Mouse (Mus musculus): ENCODE measurements at regions not wholly inside any gene's neighbourhood (a gene's known extent, or its start where the extent isn't known, plus 50 kb on each side); places are given as distances from the start of the nearest gene placed in this dataset.

DNA sequence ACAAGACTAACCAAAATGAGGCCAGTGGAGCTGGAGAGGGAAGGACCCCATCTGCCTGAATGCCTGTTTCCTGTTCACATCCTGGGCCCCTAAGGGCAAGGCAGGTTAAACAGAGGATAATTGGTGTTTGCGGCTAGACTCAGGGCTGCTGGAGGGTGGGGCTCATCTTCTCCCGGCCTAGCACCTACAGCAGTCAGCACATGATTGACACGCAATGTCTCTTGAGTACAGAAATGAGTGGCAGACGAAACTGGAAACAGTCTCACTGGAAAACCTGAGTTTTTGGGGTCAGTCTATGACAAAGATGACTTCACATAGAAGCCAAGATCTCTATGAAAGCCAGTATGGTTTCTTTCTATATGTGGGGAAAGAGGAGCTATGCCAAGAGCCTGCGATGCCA is 278.0 kb downstream of the Rngtt start:
- Histone ChIP-seq H3K27ac (ENCODE audit: low read depth, low read length) (no peak overlapping the region), H3K27me3 (ENCODE audit: control insufficient read depth, insufficient read depth, low read length) (no peaks in the 10 kb centered on the region), H3K4me3 (ENCODE audit: low read length) (no peak overlapping the region), H3K9me3 (ENCODE audit: control insufficient read depth, low read length) (peaks cover 8% of the 10 kb centered on the region; the same call in 1 of the 2 replicates), H3K4me2 (replicated peaks; ENCODE audit: low read depth, low read length) (no peak overlapping the region), H3K9ac (ENCODE audit: low read depth, low read length) (no peak overlapping the region), H3K36me3 (ENCODE audit: control insufficient read depth, insufficient read depth, low read length) (no peaks in the 10 kb centered on the region), H3K4me1 (ENCODE audit: control insufficient read depth, insufficient read depth, low read length) (peaks cover 9% of the 10 kb centered on the region; the same call in 1 of the 2 replicates)
- WGBS, result 82% methylated on average over 5 of the region's 5 CpGs
- ATAC-seq (ENCODE audit: low FRiP score, low TSS enrichment), result no peak

DNA sequence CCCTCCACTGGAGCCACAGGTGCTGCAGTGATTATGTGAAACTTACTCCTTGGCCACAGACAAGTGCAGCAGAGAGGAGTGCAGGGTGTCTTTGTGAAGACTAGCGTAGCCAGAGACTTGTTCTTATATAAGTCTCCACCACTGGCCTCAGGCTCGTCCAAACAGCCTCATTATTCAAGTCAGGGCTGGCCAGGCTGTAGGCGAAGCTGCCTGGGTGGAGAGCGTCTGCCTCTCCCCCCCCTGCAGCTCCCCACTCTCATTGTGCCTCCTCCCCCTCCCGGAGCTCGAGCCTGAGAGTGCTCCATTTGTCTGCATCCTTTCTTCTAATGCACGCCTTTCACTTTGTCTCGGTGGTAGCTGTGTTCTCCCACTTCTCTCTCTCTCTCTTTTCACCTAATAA is 279.1 kb downstream of the Rngtt start:
- H3K4me3 ChIP-seq (ENCODE audit: low read length), result no peak overlapping the region
- 7% methylated on average over 8 of the region's 8 CpGs for WGBS
- H3K27ac ChIP-seq (ENCODE audit: low read depth, low read length), result no peak overlapping the region
- no peak for ATAC-seq (ENCODE audit: low FRiP score, low TSS enrichment)
- peak overlapping the region; percentile 22 for H3K4me2 ChIP-seq (replicated peaks; ENCODE audit: low read depth, low read length)
- peaks cover 8% of the 10 kb centered on the region; the same call in 1 of the 2 replicates for H3K9me3 ChIP-seq (ENCODE audit: control insufficient read depth, low read length)
- H3K4me1 ChIP-seq (ENCODE audit: control insufficient read depth, insufficient read depth, low read length), result peaks cover 9% of the 10 kb centered on the region; the same call in 1 of the 2 replicates
- H3K9ac ChIP-seq (ENCODE audit: low read depth, low read length), result no peak overlapping the region
- H3K36me3 ChIP-seq (ENCODE audit: control insufficient read depth, insufficient read depth, low read length), result no peaks in the 10 kb centered on the region
- H3K27me3 ChIP-seq (ENCODE audit: control insufficient read depth, insufficient read depth, low read length), result no peaks in the 10 kb centered on the region

DNA sequence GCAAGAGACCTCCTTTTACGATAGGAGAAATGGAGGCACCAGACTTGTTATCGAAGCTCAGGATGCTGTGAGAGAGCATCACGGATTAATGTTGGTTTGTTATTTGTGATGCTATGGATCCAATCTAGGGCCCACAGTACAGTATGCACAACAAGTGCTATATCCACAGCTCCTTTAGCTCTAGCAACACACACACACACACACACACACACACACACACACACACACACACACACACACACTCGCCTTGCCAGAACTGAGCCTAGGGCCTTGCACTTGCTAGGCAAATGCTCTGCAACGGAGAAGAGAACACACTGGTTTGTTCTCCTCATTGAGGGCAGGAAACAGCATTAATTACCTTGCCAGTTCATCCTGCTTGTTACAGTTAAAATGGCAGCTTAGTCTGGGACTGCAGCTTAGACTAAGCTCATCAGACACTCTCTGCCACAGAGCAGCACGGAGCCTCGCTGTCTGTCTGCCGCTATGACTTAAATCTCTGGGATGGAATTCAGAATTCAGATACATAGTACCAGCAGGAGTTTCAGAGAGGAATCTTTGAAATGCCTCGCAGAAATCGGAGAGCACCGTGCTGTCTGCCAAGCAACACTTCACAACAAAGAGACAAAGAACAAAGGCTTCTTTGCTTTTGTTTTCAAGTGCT is 285.0 kb downstream of the Rngtt start:
- H3K9ac ChIP-seq (ENCODE audit: low read depth, low read length), result no peak overlapping the region
- H3K4me3 ChIP-seq (ENCODE audit: low read length), result no peak overlapping the region
- H3K27me3 ChIP-seq (ENCODE audit: control insufficient read depth, insufficient read depth, low read length), result no peaks in the 10 kb centered on the region
- H3K27ac ChIP-seq (ENCODE audit: low read depth, low read length), result no peak overlapping the region
- H3K4me1 ChIP-seq (ENCODE audit: control insufficient read depth, insufficient read depth, low read length), result no peaks in the 10 kb centered on the region
- H3K4me2 ChIP-seq (replicated peaks; ENCODE audit: low read depth, low read length), result no peak overlapping the region
- no peaks in the 10 kb centered on the region for H3K36me3 ChIP-seq (ENCODE audit: control insufficient read depth, insufficient read depth, low read length)
- WGBS, result 55% methylated on average over 11 of the region's 11 CpGs
- no peak for ATAC-seq (ENCODE audit: low FRiP score, low TSS enrichment)
- peaks cover 8% of the 10 kb centered on the region; the same call in 1 of the 2 replicates for H3K9me3 ChIP-seq (ENCODE audit: control insufficient read depth, low read length)

GRCm38 (mm10) chr4:33595763-33596162 is 285.7 kb downstream of the Rngtt start:
- H3K4me1 ChIP-seq (ENCODE audit: control insufficient read depth, insufficient read depth, low read length), result no peaks in the 10 kb centered on the region

GRCm38 (mm10) chr4:33599966-33600365 is 289.9 kb downstream of the Rngtt start:
- ATAC-seq (ENCODE audit: low FRiP score, low TSS enrichment), result no peak
- H3K4me2 ChIP-seq (replicated peaks; ENCODE audit: low read depth, low read length), result no peak overlapping the region
- H3K9ac ChIP-seq (ENCODE audit: low read depth, low read length), result no peak overlapping the region
- no peak overlapping the region for H3K4me3 ChIP-seq (ENCODE audit: low read length)
- H3K27me3 ChIP-seq (ENCODE audit: control insufficient read depth, insufficient read depth, low read length), result no peaks in the 10 kb centered on the region
- no peaks in the 10 kb centered on the region for H3K4me1 ChIP-seq (ENCODE audit: control insufficient read depth, insufficient read depth, low read length)
- no peak overlapping the region for H3K27ac ChIP-seq (ENCODE audit: low read depth, low read length)
- no peaks in the 10 kb centered on the region for H3K36me3 ChIP-seq (ENCODE audit: control insufficient read depth, insufficient read depth, low read length)
- H3K9me3 ChIP-seq (ENCODE audit: control insufficient read depth, low read length), result peaks cover 3% of the 10 kb centered on the region; the same call in 1 of the 2 replicates
- 85% methylated on average over 1 of the region's 1 CpGs for WGBS

More at GRCm38 (mm10) chr4:33595763-33596162, 285.7 kb downstream of the Rngtt start:
- no peak overlapping the region for H3K9ac ChIP-seq (ENCODE audit: low read depth, low read length)
- WGBS, result 77% methylated on average over 9 of the region's 9 CpGs
- H3K4me2 ChIP-seq (replicated peaks; ENCODE audit: low read depth, low read length), result no peak overlapping the region
- H3K9me3 ChIP-seq (ENCODE audit: control insufficient read depth, low read length), result peaks cover 8% of the 10 kb centered on the region; the same call in 1 of the 2 replicates
- H3K27me3 ChIP-seq (ENCODE audit: control insufficient read depth, insufficient read depth, low read length), result no peaks in the 10 kb centered on the region
- no peaks in the 10 kb centered on the region for H3K36me3 ChIP-seq (ENCODE audit: control insufficient read depth, insufficient read depth, low read length)
- no peak overlapping the region for H3K4me3 ChIP-seq (ENCODE audit: low read length)
- no peak for ATAC-seq (ENCODE audit: low FRiP score, low TSS enrichment)
- H3K27ac ChIP-seq (ENCODE audit: low read depth, low read length), result no peak overlapping the region

- no peak overlapping the region for H3K4me3 ChIP-seq (ENCODE audit: low read length)
- no peak for ATAC-seq (ENCODE audit: low FRiP score, low TSS enrichment)
- no peak overlapping the region for H3K9ac ChIP-seq (ENCODE audit: low read depth, low read length)
- H3K9me3 ChIP-seq (ENCODE audit: control insufficient read depth, low read length), result peaks cover 3% of the 10 kb centered on the region; the same call in 1 of the 2 replicates
- H3K27me3 ChIP-seq (ENCODE audit: control insufficient read depth, insufficient read depth, low read length), result no peaks in the 10 kb centered on the region
- no peak overlapping the region for H3K27ac ChIP-seq (ENCODE audit: low read depth, low read length)
- H3K4me1 ChIP-seq (ENCODE audit: control insufficient read depth, insufficient read depth, low read length), result no peaks in the 10 kb centered on the region
- whole genome bisulfite sequencing, result 39% methylated on average over 6 of the region's 6 CpGs
- H3K36me3 ChIP-seq (ENCODE audit: control insufficient read depth, insufficient read depth, low read length), result no peaks in the 10 kb centered on the region
- H3K4me2 ChIP-seq (replicated peaks; ENCODE audit: low read depth, low read length), result no peak overlapping the region
Observed at GRCm38 (mm10) chr4:33600805-33601204, 290.7 kb downstream of the Rngtt start.

DNA sequence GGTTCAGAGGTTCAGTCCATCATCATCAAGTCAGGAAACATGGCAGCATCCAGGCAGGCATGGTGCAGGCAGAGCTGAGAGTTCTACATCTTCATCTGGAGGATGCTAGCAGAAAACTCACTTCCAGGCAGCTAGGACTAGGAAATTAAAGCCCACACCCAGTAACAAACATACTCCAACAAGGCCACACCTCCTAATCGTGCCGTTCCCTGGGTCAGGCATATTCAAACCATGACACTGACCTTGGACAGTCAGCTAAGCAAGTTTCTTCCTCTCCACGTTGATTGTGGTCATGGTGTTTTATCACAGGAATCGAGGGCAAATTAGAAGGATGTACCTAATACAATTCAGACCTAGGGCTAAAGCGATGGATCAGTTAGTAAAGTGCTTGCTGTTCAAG is 294.5 kb downstream of the Rngtt start:
- 87% methylated on average over 5 of the region's 5 CpGs for WGBS
- Histone ChIP-seq H3K4me3 (ENCODE audit: low read length) (no peak overlapping the region), H3K4me1 (ENCODE audit: control insufficient read depth, insufficient read depth, low read length) (no peaks in the 10 kb centered on the region), H3K9ac (ENCODE audit: low read depth, low read length) (no peak overlapping the region), H3K27me3 (ENCODE audit: control insufficient read depth, insufficient read depth, low read length) (no peaks in the 10 kb centered on the region), H3K9me3 (ENCODE audit: control insufficient read depth, low read length) (peaks cover 3% of the 10 kb centered on the region; the same call in 1 of the 2 replicates), H3K36me3 (ENCODE audit: control insufficient read depth, insufficient read depth, low read length) (no peaks in the 10 kb centered on the region), H3K27ac (ENCODE audit: low read depth, low read length) (no peak overlapping the region), H3K4me2 (replicated peaks; ENCODE audit: low read depth, low read length) (no peak overlapping the region)
- no peak for ATAC-seq (ENCODE audit: low FRiP score, low TSS enrichment)

DNA sequence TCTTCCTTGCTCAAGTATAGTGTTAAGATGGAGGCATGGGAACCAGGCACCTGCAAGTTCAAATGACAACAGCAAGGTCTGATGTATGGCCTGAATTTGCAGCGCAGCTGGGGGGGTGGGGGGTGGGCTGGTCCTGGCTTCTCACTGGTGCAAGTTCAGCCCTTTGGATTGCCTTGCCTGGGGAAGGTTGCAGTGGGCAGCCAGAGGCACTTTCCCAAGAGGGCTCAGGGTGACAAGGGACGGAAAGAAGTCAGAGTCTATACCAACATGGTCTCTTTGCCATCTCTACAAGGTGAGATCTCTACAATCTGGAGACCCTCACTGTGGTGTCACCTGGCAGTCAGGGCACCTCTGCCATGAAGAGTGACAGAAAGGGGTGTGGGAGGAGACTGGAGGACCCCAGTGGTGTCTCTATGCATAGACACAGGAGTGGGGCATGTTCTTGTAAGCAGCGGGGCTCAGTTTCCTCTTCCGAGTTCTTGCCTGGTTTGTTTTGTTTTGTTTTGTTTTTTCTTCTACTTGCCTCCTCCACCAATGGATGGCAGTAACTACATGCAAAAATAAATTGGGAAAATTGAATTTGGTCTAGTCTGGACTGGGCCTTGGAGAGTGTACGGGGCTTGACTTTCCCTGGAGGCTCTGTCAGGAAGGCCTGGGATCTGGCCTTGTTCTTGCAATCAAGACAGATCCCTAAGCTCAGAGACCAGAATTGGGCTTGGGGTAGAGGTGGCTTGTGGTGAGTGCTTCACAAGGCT is 284.4 kb upstream of the Cnr1 start:
- Histone ChIP-seq H3K27me3 (ENCODE audit: control insufficient read depth, insufficient read depth, low read length) (no peaks in the 10 kb centered on the region), H3K27ac (ENCODE audit: low read depth, low read length) (no peak overlapping the region), H3K4me2 (replicated peaks; ENCODE audit: low read depth, low read length) (no peak overlapping the region), H3K36me3 (ENCODE audit: control insufficient read depth, insufficient read depth, low read length) (no peaks in the 10 kb centered on the region), H3K4me1 (ENCODE audit: control insufficient read depth, insufficient read depth, low read length) (no peaks in the 10 kb centered on the region), H3K9ac (ENCODE audit: low read depth, low read length) (no peak overlapping the region), H3K4me3 (ENCODE audit: low read length) (no peak overlapping the region), H3K9me3 (ENCODE audit: control insufficient read depth, low read length) (no peaks in the 10 kb centered on the region)
- ATAC-seq (ENCODE audit: low FRiP score, low TSS enrichment), result no peak
- 85% methylated on average over 5 of the region's 5 CpGs for WGBS

DNA sequence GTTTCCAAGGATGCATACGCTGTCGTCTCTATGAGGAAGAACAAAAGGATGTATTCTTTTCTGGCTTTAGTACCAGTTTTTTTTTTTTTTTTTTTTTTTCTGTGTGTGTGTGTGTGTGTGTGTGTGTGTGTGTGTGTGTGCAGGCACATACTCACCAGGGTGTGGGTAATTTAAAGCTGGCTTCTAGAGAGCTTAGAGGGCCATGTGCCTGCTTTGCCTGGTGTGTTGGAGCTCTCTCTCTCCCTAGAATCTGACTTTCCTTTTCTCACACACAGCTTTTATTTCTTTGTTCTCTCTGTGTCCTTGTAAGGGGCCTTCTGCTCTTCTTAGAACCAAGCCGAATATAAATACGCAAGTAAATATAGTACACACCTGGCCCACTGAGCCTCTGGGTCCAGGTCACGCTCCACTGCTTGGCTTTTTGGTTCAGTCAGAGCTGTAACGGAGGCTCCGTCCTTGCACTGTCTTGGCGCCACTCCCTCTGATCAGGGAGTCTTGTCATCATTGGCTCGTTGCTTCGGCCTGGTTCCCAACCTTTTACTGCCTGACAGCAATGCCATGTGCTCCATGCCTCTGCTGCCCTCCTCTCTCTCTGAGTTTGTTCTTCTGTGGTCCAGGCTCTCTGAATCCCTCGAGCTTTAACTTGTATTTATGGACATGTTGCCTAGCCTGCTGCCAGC is 283.7 kb upstream of the Cnr1 start:
- H3K9ac ChIP-seq (ENCODE audit: low read depth, low read length), result no peak overlapping the region
- no peaks in the 10 kb centered on the region for H3K4me1 ChIP-seq (ENCODE audit: control insufficient read depth, insufficient read depth, low read length)
- no peaks in the 10 kb centered on the region for H3K27me3 ChIP-seq (ENCODE audit: control insufficient read depth, insufficient read depth, low read length)
- H3K36me3 ChIP-seq (ENCODE audit: control insufficient read depth, insufficient read depth, low read length), result no peaks in the 10 kb centered on the region
- H3K9me3 ChIP-seq (ENCODE audit: control insufficient read depth, low read length), result no peaks in the 10 kb centered on the region
- no peak for ATAC-seq (ENCODE audit: low FRiP score, low TSS enrichment)
- no peak overlapping the region for H3K27ac ChIP-seq (ENCODE audit: low read depth, low read length)
- 55% methylated on average over 11 of the region's 11 CpGs for WGBS
- no peak overlapping the region for H3K4me2 ChIP-seq (replicated peaks; ENCODE audit: low read depth, low read length)
- H3K4me3 ChIP-seq (ENCODE audit: low read length), result no peak overlapping the region
